Mouse (Mus musculus) kidney, postnatal 0 days (tissue): ENCODE data around the gene Pxn. TPM values are rescaled to one million over a fixed set of nuclear protein-coding genes. Genes with fewer than 3 reads are reported as not detected.
"Not testable (repeated sequence)": the region's sequence is repeated elsewhere in the genome, so short reads cannot be mapped to it uniquely, and the experiment has no call there.

Experiments
- ATAC-seq: fragments of 200-750 bp; cut with Nextera tagmentation; replicated peaks from 2 replicates; pipeline ENCODE4 v1.8.0; 2017; ENCODE audit warnings: low read depth, moderate number of reproducible peaks, moderate TSS enrichment, moderate library complexity; ENCODE audit not compliant: low FRiP score
- DNase-seq: peaks from one replicate; pipeline ENCODE4 v3.0.0-alpha.2; 2016; ENCODE audit warnings: low spot score
- H3K27ac ChIP-seq: fragments of 300-500 bp; sonication (generic); 2 replicates; pipeline ENCODE4 v1.5.1; 2014; ENCODE audit warnings: mild to moderate bottlenecking
- H3K27me3 ChIP-seq: fragments of 300-500 bp; sonication (generic); 2 replicates; pipeline ENCODE4 v1.6.1; 2014; ENCODE audit warnings: low read length, mixed read lengths; ENCODE audit not compliant: insufficient read depth
- H3K36me3 ChIP-seq: fragments of 300-500 bp; sonication (generic); 2 replicates; pipeline ENCODE4 v1.6.1; 2014; ENCODE audit warnings: low read length, mixed read lengths; ENCODE audit not compliant: insufficient read depth
- H3K4me1 ChIP-seq: fragments of 300-500 bp; sonication (generic); replicated peaks from 2 replicates; pipeline ENCODE4 v1.6.1; 2014; ENCODE audit warnings: antibody characterized with exemption, low read length, mixed read lengths; ENCODE audit not compliant: insufficient read depth
- H3K4me2 ChIP-seq: fragments of 300-500 bp; sonication (generic); 2 replicates; pipeline ENCODE4 v1.6.1; 2014; ENCODE audit warnings: mild to moderate bottlenecking, low read length, moderate library complexity, mixed read lengths
- H3K4me3 ChIP-seq: fragments of 300-500 bp; sonication (generic); replicated peaks from 2 replicates; pipeline ENCODE4 v1.5.1; 2014; ENCODE audit warnings: low read depth, low read length
- H3K9ac ChIP-seq: fragments of 300-500 bp; sonication (generic); 2 replicates; pipeline ENCODE4 v1.6.1; 2014; ENCODE audit warnings: low read depth, low read length
- H3K9me3 ChIP-seq: fragments of 300-500 bp; sonication (generic); replicated peaks from 2 replicates; pipeline ENCODE4 v1.6.1; 2016; ENCODE audit warnings: low read length, inconsistent platforms, mixed read lengths
- CTCF ChIP-seq: IDR thresholded peaks from 2 replicates; pipeline ENCODE4 v1.5.1; 2016; ENCODE audit warnings: antibody characterized with exemption, low read depth, mild to moderate bottlenecking, moderate library complexity
- WGBS: fragments of 180-500 bp; shearing (Covaris S2); extraction: QIAGEN DNeasy Blood & Tissue Kit; methylation state at CpG from one replicate; pipeline ENCODE4 v1.1.7; 2014; 5-methylcytosine and 5-hydroxymethylcytosine counted together
- polyA plus RNA-seq: library from polyadenylated mRNA; unstranded; fragments of >200 nt; fragmentation: Nextera tagmentation; extraction: Ambion mirVana; gene quantifications from 2 replicates; pipeline ENCODE4 v1.2.1, GENCODE M21; 2015

Pxn gene
- polyA plus RNA-seq, 1 experiment from 2014 or later, result 48.3 TPM

GRCm38 (mm10) chr5:115497033-115497432 lies 9.4 kb upstream of the Pxn start:
- no peaks in the 10 kb centered on the region for H3K9me3 ChIP-seq
- ATAC-seq, result no peak
- H3K4me1 ChIP-seq, result peaks cover 7% of the 10 kb centered on the region; the same call in 1 of the 2 replicates
- no peaks in the 10 kb centered on the region for H3K27me3 ChIP-seq
- no peak for TF ChIP-seq CTCF
- no peak overlapping the region for H3K4me2 ChIP-seq
- no peak overlapping the region for H3K27ac ChIP-seq
- DNase-seq, result no peak
- H3K9ac ChIP-seq, result no peak overlapping the region
- 68% methylated on average over 7 of the region's 7 CpGs for WGBS
- H3K36me3 ChIP-seq, result no peaks in the 10 kb centered on the region
- no peak overlapping the region for H3K4me3 ChIP-seq

- DNase-seq, result no peak
- H3K4me1 ChIP-seq, result peaks cover 4% of the 10 kb centered on the region; the same call in 1 of the 2 replicates
- H3K27me3 ChIP-seq, result no peaks in the 10 kb centered on the region
- no peak overlapping the region for H3K9ac ChIP-seq
- no peak overlapping the region for H3K4me2 ChIP-seq
- no peaks in the 10 kb centered on the region for H3K9me3 ChIP-seq
- no peak for ATAC-seq
- no peaks in the 10 kb centered on the region for H3K36me3 ChIP-seq
- H3K27ac ChIP-seq, result no peak overlapping the region
- 50% methylated on average over 9 of the region's 9 CpGs for WGBS
- no peak overlapping the region for H3K4me3 ChIP-seq
- TF ChIP-seq CTCF, result no peak
These were observed 7.9 kb upstream of the Pxn start for GRCm38 (mm10) chr5:115498307-115499240.

- Histone ChIP-seq H3K9me3 (no peaks in the 10 kb centered on the region), H3K4me1 (peaks cover 4% of the 10 kb centered on the region; the same call in 1 of the 2 replicates), H3K4me3 (no peak overlapping the region), H3K27ac (peak overlapping the region; percentile 21; the same call in 1 of the 2 replicates), H3K27me3 (no peaks in the 10 kb centered on the region), H3K4me2 (no peak overlapping the region), H3K9ac (no peak overlapping the region), H3K36me3 (no peaks in the 10 kb centered on the region)
- ATAC-seq, result no peak
- TF ChIP-seq CTCF, result no peak
- no peak for DNase-seq
- 34% methylated on average over 12 of the region's 12 CpGs for WGBS
These were observed 6.0 kb upstream of the Pxn start for GRCm38 (mm10) chr5:115500383-115500935.

GRCm38 (mm10) chr5:115503035-115503434 lies 3.4 kb upstream of the Pxn start:
- H3K4me1 ChIP-seq, result peaks cover 12% of the 10 kb centered on the region
- TF ChIP-seq CTCF, result no peak
- 53% methylated on average over 12 of the region's 12 CpGs for WGBS

GRCm38 (mm10) chr5:115505617-115506016 lies 859 bp upstream of the Pxn start:
- H3K36me3 ChIP-seq, H3K27ac ChIP-seq, H3K9me3 ChIP-seq, H3K9ac ChIP-seq, H3K4me3 ChIP-seq, H3K4me2 ChIP-seq, DNase-seq, H3K27me3 ChIP-seq, ATAC-seq: not testable (repeated sequence)
- H3K4me1 ChIP-seq, result peaks cover 30% of the 10 kb centered on the region
- WGBS, result 66% methylated on average over 4 of the region's 4 CpGs

More at GRCm38 (mm10) chr5:115503035-115503434, 3.4 kb upstream of the Pxn start:
- H3K4me2 ChIP-seq, result no peak overlapping the region
- ATAC-seq (no peak), DNase-seq (no peak)
- no peak overlapping the region for H3K9ac ChIP-seq
- no peaks in the 10 kb centered on the region for H3K27me3 ChIP-seq
- H3K9me3 ChIP-seq, result no peaks in the 10 kb centered on the region
- no peaks in the 10 kb centered on the region for H3K36me3 ChIP-seq
- H3K4me3 ChIP-seq, result no peak overlapping the region
- H3K27ac ChIP-seq, result no peak overlapping the region

- Histone ChIP-seq H3K4me3 (peak overlapping the region; percentile 93), H3K9me3 (no peaks in the 10 kb centered on the region), H3K27ac (peak overlapping the region; percentile 78), H3K27me3 (no peaks in the 10 kb centered on the region), H3K9ac (peak overlapping the region; percentile 96), H3K4me1 (peaks cover 30% of the 10 kb centered on the region), H3K4me2 (peak overlapping the region; percentile 88), H3K36me3 (no peaks in the 10 kb centered on the region)
- ATAC-seq, result no peak
- DNase-seq, result no peak
- no peak for TF ChIP-seq CTCF
- 9% methylated on average over 12 of the region's 12 CpGs for WGBS
These were observed 948 bp downstream of the Pxn start for GRCm38 (mm10) chr5:115507267-115507980.
